In the genomic region with DNA sequence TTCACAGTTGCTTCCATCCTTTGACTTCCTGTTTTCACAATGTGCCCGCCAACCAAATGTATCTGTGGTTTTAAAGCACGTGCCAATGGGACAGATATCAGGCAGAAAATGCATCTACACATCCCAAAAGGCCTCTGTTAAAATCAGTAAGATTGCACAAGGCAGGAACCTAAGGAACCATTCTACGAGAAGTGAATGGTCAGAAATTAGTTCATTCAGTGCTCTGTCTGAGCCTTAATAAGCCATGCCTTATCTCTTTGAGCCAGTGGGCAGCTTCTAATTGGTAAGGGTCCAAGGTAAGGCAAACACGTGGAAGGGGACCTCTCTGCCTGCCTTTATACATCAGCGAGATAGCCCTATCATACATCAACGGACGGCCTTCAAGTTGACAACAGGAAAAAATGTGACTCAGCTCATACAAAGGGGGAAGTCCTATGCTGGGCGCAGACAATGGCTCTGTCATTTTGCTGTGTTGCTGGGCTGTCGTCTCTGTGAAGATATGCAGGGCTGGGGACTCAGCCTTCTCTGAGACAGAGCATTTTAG, we compare ENCODE assay signal across 10 mouse cellular contexts.
DNase-seq lines count a peak whose midpoint lies in the region; ATAC-seq lines count a peak whose summit lies in the region.
"Had no signal": no experiment of that assay in that cellular context is flagged by ENCODE, and none has a peak within 500 bp of the region (broad histone marks: within the 10 kb centered on the region; RNA-seq: fewer than 3 reads in every experiment).

No protein-coding gene starts in this region.

- no peak overlapping the region for H3K4me2 ChIP-seq in hindbrain, embryonic 12.5 days (replicated peaks)
- H3K4me2 ChIP-seq in hindbrain, embryonic 16.5 days (ENCODE audit: low read length): no peak overlapping the region
- H3K4me2 ChIP-seq in liver, embryonic 12.5 days: peak overlapping the region; percentile 37

- H3K27ac ChIP-seq in hindbrain, embryonic 12.5 days: no peak overlapping the region
- H3K27ac ChIP-seq in hindbrain, embryonic 16.5 days (ENCODE audit: low read depth, low read length): no peak overlapping the region
- H3K27ac ChIP-seq in liver, embryonic 12.5 days: peak overlapping the region; percentile 84

- H3K4me1 ChIP-seq in hindbrain, embryonic 12.5 days: no peaks in the 10 kb centered on the region
- H3K4me1 ChIP-seq in hindbrain, embryonic 16.5 days (ENCODE audit: control insufficient read depth, insufficient read depth, low read depth, low read length): no peaks in the 10 kb centered on the region
- H3K4me1 ChIP-seq in liver, embryonic 12.5 days: peaks cover 41% of the 10 kb centered on the region

- WGBS in hindbrain, embryonic 12.5 days: 60% methylated on average over 9 of the region's 9 CpGs
- 60% methylated on average over 9 of the region's 9 CpGs for WGBS in hindbrain, embryonic 16.5 days
- 7% methylated on average over 9 of the region's 9 CpGs for WGBS in liver, embryonic 12.5 days (ENCODE audit: insufficient replicate concordance)

- no peak overlapping the region for H3K4me3 ChIP-seq in hindbrain, embryonic 12.5 days
- H3K4me3 ChIP-seq in hindbrain, embryonic 16.5 days (ENCODE audit: low read length): no peak overlapping the region
- no peak overlapping the region for H3K4me3 ChIP-seq in liver, embryonic 12.5 days
- H3K4me3 ChIP-seq: myocyte had no signal

- DNase-seq in B cell, adult 2 months: peak; percentile 5 to 8
- DNase-seq in adrenal gland, postnatal 25 days: peak; percentile 13
- DNase-seq in adipocyte (ENCODE audit: low spot score): no peak
- no peak for DNase-seq in T-cell, adult 2 months (ENCODE audit: low spot score)
- DNase-seq in retina, embryonic 14.5 days (ENCODE audit: low spot score): no peak
- DNase-seq: gastrocnemius, postnatal 36 days had no signal

- ATAC-seq in hindbrain, embryonic 12.5 days (ENCODE audit: low FRiP score): 0 out of 2 replicates have a peak, but pooled peaks have one; percentile 26
- no peak for ATAC-seq in hindbrain, embryonic 16.5 days
- ATAC-seq in liver, embryonic 12.5 days: peak; percentile 80

- H3K27me3 ChIP-seq in hindbrain, embryonic 12.5 days: no peaks in the 10 kb centered on the region
- H3K27me3 ChIP-seq in hindbrain, embryonic 16.5 days (replicated peaks; ENCODE audit: control insufficient read depth, insufficient read depth, low read length): no peaks in the 10 kb centered on the region
- H3K27me3 ChIP-seq in liver, embryonic 12.5 days (replicated peaks): no peaks in the 10 kb centered on the region

- no peaks in the 10 kb centered on the region for H3K36me3 ChIP-seq in hindbrain, embryonic 12.5 days
- H3K36me3 ChIP-seq in hindbrain, embryonic 16.5 days (ENCODE audit: control insufficient read depth, insufficient read depth, low read length): no peaks in the 10 kb centered on the region
- no peaks in the 10 kb centered on the region for H3K36me3 ChIP-seq in liver, embryonic 12.5 days

- H3K9ac ChIP-seq in hindbrain, embryonic 12.5 days: no peak overlapping the region
- H3K9ac ChIP-seq in hindbrain, embryonic 16.5 days (ENCODE audit: low read depth, low read length): no peak overlapping the region
- no peak overlapping the region for H3K9ac ChIP-seq in liver, embryonic 12.5 days

- no peaks in the 10 kb centered on the region for H3K9me3 ChIP-seq in hindbrain, embryonic 12.5 days (replicated peaks)
- H3K9me3 ChIP-seq in hindbrain, embryonic 16.5 days (ENCODE audit: control insufficient read depth, low read length): no peaks in the 10 kb centered on the region
- no peaks in the 10 kb centered on the region for H3K9me3 ChIP-seq in liver, embryonic 12.5 days (replicated peaks)

Comparison
In these comparisons a context has a peak if more than half of its experiments do, and no peak if none do; other contexts are left out.
1. DNase-seq: peak in B cell, adult 2 months (2 of 2) and adrenal gland, postnatal 25 days (single experiment); none in adipocyte (single experiment), T-cell, adult 2 months (single experiment) and retina, embryonic 14.5 days (single experiment).